Mouse (Mus musculus): Measurements from ENCODE around the gene Dhx35. TPM values are rescaled to one million over a fixed set of nuclear protein-coding genes. Genes with fewer than 3 reads are reported as not detected.

The Dhx35 gene
- polyA plus RNA-seq, 1 experiment from 2014 or later = 14.3 TPM

DNA sequence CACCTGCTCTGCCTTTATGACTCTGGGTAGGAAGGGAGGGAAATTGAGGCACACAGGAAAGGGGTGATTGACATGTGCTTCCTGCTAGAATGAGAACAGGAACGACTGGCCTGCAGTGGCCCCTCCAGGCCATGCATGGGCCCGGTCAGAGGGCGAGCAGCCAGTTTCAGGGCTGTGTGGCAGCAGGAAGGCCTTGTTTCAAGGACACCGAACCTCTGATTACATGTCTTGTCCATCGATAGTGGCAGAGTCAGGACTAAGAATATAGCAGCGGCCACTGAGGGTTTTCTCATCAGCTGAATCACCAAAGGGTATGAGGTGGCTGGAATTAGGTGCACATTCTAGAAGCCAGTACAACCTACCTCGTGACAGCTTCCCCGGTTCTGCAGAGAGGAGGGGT, 19.7 kb upstream of the Dhx35 start:
- Histone ChIP-seq H3K4me1 (peaks cover 13% of the 10 kb centered on the region), H3K4me3 (no peak overlapping the region), H3K36me3 (replicated peaks) (no peaks in the 10 kb centered on the region), H3K9me3 (no peaks in the 10 kb centered on the region), H3K27ac (no peak overlapping the region), H3K4me2 (no peak overlapping the region), H3K27me3 (replicated peaks) (no peaks in the 10 kb centered on the region), H3K9ac (no peak overlapping the region)
- WGBS = 83% methylated on average over 8 of the region's 8 CpGs
- no peak for ATAC-seq (replicated peaks)

GRCm38 (mm10) chr2:158776716-158777115, 17.9 kb upstream of the Dhx35 start:
- Histone ChIP-seq H3K9ac (no peak overlapping the region), H3K27ac (no peak overlapping the region), H3K4me2 (no peak overlapping the region), H3K27me3 (replicated peaks) (no peaks in the 10 kb centered on the region), H3K4me3 (no peak overlapping the region), H3K9me3 (no peaks in the 10 kb centered on the region), H3K36me3 (replicated peaks) (no peaks in the 10 kb centered on the region), H3K4me1 (no peaks in the 10 kb centered on the region)
- ATAC-seq (replicated peaks) = no peak
- 93% methylated on average over 4 of the region's 4 CpGs for WGBS

- H3K36me3 ChIP-seq (replicated peaks) = no peaks in the 10 kb centered on the region
- 79% methylated on average over 6 of the region's 6 CpGs for WGBS
- H3K9ac ChIP-seq = no peak overlapping the region
- H3K4me3 ChIP-seq = no peak overlapping the region
- H3K9me3 ChIP-seq = no peaks in the 10 kb centered on the region
- ATAC-seq (replicated peaks) = no peak
- no peaks in the 10 kb centered on the region for H3K27me3 ChIP-seq (replicated peaks)
- H3K27ac ChIP-seq = no peak overlapping the region
- no peaks in the 10 kb centered on the region for H3K4me1 ChIP-seq
- no peak overlapping the region for H3K4me2 ChIP-seq
Observed at GRCm38 (mm10) chr2:158777490-158777889, 17.1 kb upstream of the Dhx35 start.

- Histone ChIP-seq H3K4me3 (no peak overlapping the region), H3K4me1 (no peaks in the 10 kb centered on the region), H3K4me2 (no peak overlapping the region), H3K9me3 (no peaks in the 10 kb centered on the region), H3K9ac (no peak overlapping the region), H3K36me3 (replicated peaks) (no peaks in the 10 kb centered on the region), H3K27me3 (replicated peaks) (no peaks in the 10 kb centered on the region), H3K27ac (no peak overlapping the region)
- WGBS = 74% methylated on average over 7 of the region's 7 CpGs
- ATAC-seq (replicated peaks) = no peak
Observed at GRCm38 (mm10) chr2:158778349-158778748, 16.3 kb upstream of the Dhx35 start.

DNA sequence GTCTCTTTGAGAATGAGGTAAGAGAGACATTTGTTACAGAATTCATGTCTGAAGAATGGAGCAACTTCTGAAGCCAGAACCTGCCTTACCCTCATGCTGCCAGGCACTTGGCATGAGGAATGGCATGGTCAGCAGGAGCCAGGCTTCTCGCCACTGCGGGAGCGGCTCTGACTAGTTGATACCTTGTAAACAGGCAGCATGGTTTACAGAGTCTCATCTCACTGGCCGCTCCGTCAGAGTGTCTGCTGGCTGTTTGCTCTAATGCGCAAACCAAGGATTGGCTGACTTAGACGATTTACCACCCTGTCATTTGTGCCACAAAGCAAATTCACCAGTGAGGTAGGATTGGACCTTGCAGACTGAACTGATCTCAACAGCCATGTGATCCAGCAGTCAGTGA, 13.5 kb upstream of the Dhx35 start:
- no peak overlapping the region for H3K4me3 ChIP-seq
- no peaks in the 10 kb centered on the region for H3K27me3 ChIP-seq (replicated peaks)
- WGBS = 95% methylated on average over 7 of the region's 7 CpGs
- H3K4me2 ChIP-seq = no peak overlapping the region
- H3K4me1 ChIP-seq = no peaks in the 10 kb centered on the region
- no peaks in the 10 kb centered on the region for H3K36me3 ChIP-seq (replicated peaks)
- no peak overlapping the region for H3K9ac ChIP-seq
- no peak overlapping the region for H3K27ac ChIP-seq
- ATAC-seq (replicated peaks) = no peak
- H3K9me3 ChIP-seq = no peaks in the 10 kb centered on the region

GRCm38 (mm10) chr2:158786927-158787795, 7.4 kb upstream of the Dhx35 start:
- Histone ChIP-seq H3K4me3 (no peak overlapping the region), H3K36me3 (replicated peaks) (no peaks in the 10 kb centered on the region), H3K27ac (no peak overlapping the region), H3K4me2 (no peak overlapping the region), H3K9ac (no peak overlapping the region), H3K27me3 (replicated peaks) (no peaks in the 10 kb centered on the region), H3K9me3 (no peaks in the 10 kb centered on the region), H3K4me1 (no peaks in the 10 kb centered on the region)
- no peak for ATAC-seq (replicated peaks)
- WGBS = 78% methylated on average over 14 of the region's 14 CpGs

GRCm38 (mm10) chr2:158795043-158795442, 436 bp downstream of the Dhx35 start:
- Histone ChIP-seq H3K4me3 (peak overlapping the region; percentile 92), H3K4me1 (peaks cover 22% of the 10 kb centered on the region), H3K27me3 (replicated peaks) (no peaks in the 10 kb centered on the region), H3K27ac (peak overlapping the region; percentile 87), H3K9ac (peak overlapping the region; percentile 78), H3K36me3 (replicated peaks) (no peaks in the 10 kb centered on the region), H3K4me2 (peak overlapping the region; percentile 81), H3K9me3 (no peaks in the 10 kb centered on the region)
- no peak for ATAC-seq (replicated peaks)
- 11% methylated on average over 15 of the region's 15 CpGs for WGBS

GRCm38 (mm10) chr2:158795875-158796274, 1.3 kb downstream of the Dhx35 start:
- H3K9me3 ChIP-seq = no peaks in the 10 kb centered on the region
- no peak overlapping the region for H3K9ac ChIP-seq
- H3K27ac ChIP-seq = no peak overlapping the region
- ATAC-seq (replicated peaks) = no peak
- WGBS = 80% methylated on average over 2 of the region's 2 CpGs
- H3K4me1 ChIP-seq = peaks cover 22% of the 10 kb centered on the region
- H3K4me2 ChIP-seq = no peak overlapping the region
- no peaks in the 10 kb centered on the region for H3K27me3 ChIP-seq (replicated peaks)
- H3K36me3 ChIP-seq (replicated peaks) = no peaks in the 10 kb centered on the region
- H3K4me3 ChIP-seq = no peak overlapping the region

GRCm38 (mm10) chr2:158799328-158799727, 4.7 kb downstream of the Dhx35 start:
- no peak overlapping the region for H3K27ac ChIP-seq
- 0 out of 2 replicates have a peak, but pooled peaks cover 6% of the 10 kb centered on the region for H3K36me3 ChIP-seq (replicated peaks)
- H3K9ac ChIP-seq = no peak overlapping the region
- H3K9me3 ChIP-seq = no peaks in the 10 kb centered on the region
- 46% methylated on average over 4 of the region's 4 CpGs for WGBS
- H3K4me2 ChIP-seq = no peak overlapping the region
- no peak overlapping the region for H3K4me3 ChIP-seq
- peaks cover 12% of the 10 kb centered on the region for H3K4me1 ChIP-seq
- ATAC-seq (replicated peaks) = no peak
- H3K27me3 ChIP-seq (replicated peaks) = no peaks in the 10 kb centered on the region

DNA sequence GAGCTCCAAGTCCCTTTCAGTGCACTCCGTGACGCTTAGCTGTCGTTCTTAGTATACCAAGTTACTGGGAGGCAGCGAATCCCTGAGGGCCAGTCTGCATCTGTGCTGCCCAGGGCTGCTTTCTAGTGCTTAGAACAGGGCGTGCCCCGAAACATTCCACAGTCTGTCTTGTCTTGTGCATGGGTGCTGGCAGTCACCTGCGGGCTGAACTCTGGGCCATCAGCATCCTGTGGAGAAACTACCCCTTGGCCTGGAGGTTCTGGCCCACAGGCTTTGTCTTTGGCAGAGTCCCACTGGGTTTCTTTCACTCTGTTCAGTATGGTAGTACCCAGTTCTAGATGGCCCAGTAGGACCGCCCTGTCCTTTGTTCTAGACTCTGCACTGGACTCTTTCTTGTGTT, 6.2 kb downstream of the Dhx35 start:
- no peaks in the 10 kb centered on the region for H3K9me3 ChIP-seq
- H3K4me2 ChIP-seq = no peak overlapping the region
- H3K36me3 ChIP-seq (replicated peaks) = 0 out of 2 replicates have a peak, but pooled peaks cover 11% of the 10 kb centered on the region
- ATAC-seq (replicated peaks) = no peak
- H3K4me1 ChIP-seq = peaks cover 5% of the 10 kb centered on the region
- H3K27me3 ChIP-seq (replicated peaks) = no peaks in the 10 kb centered on the region
- no peak overlapping the region for H3K4me3 ChIP-seq
- 95% methylated on average over 8 of the region's 8 CpGs for WGBS
- no peak overlapping the region for H3K27ac ChIP-seq
- no peak overlapping the region for H3K9ac ChIP-seq

- no peak for ATAC-seq (replicated peaks)
- Histone ChIP-seq H3K9ac (no peak overlapping the region), H3K9me3 (no peaks in the 10 kb centered on the region), H3K4me1 (no peaks in the 10 kb centered on the region), H3K4me2 (no peak overlapping the region), H3K4me3 (no peak overlapping the region), H3K27ac (no peak overlapping the region), H3K27me3 (replicated peaks) (no peaks in the 10 kb centered on the region), H3K36me3 (replicated peaks) (0 out of 2 replicates have a peak, but pooled peaks cover 11% of the 10 kb centered on the region)
- 93% methylated on average over 8 of the region's 8 CpGs for WGBS
Observed at GRCm38 (mm10) chr2:158803575-158803974, 9.0 kb downstream of the Dhx35 start.

GRCm38 (mm10) chr2:158815686-158816085, 21.1 kb downstream of the Dhx35 start:
- ATAC-seq (replicated peaks) = no peak
- Histone ChIP-seq H3K4me2 (no peak overlapping the region), H3K9me3 (no peaks in the 10 kb centered on the region), H3K27ac (no peak overlapping the region), H3K9ac (no peak overlapping the region), H3K36me3 (replicated peaks) (no peaks in the 10 kb centered on the region), H3K4me1 (no peaks in the 10 kb centered on the region), H3K27me3 (replicated peaks) (no peaks in the 10 kb centered on the region), H3K4me3 (no peak overlapping the region)

GRCm38 (mm10) chr2:158816239-158816638, 21.6 kb downstream of the Dhx35 start:
- Histone ChIP-seq H3K27me3 (replicated peaks) (no peaks in the 10 kb centered on the region), H3K4me2 (no peak overlapping the region), H3K9ac (no peak overlapping the region), H3K4me1 (no peaks in the 10 kb centered on the region), H3K27ac (no peak overlapping the region), H3K9me3 (no peaks in the 10 kb centered on the region), H3K36me3 (replicated peaks) (no peaks in the 10 kb centered on the region), H3K4me3 (no peak overlapping the region)
- no peak for ATAC-seq (replicated peaks)
- WGBS = 94% methylated on average over 4 of the region's 4 CpGs

Measured in midbrain, embryonic 15.5 days (tissue).